33 mouse cellular contexts compared by ENCODE assay signal in the genomic region with DNA sequence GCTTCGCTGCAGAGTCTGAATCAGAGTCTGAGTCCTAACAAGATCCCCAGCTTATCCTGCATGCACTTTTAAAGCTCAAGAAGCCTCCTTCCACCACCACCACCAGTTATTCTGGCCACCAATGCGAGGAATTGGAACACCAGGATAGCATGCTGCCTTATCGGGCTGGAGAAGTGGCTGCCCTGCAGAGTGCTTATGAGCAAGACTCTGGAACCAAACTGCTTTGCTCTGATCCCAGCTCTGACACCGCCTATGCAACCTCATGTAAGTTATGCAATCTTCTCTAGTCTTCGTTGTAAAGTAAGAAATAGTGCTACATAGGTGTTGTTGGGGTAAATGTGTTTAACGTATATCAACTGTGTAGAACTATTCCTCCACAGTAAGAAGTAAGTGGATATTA. TPM values are rescaled to one million over a fixed set of nuclear protein-coding genes. Genes with fewer than 3 reads are reported as not detected.
"Had no signal": no experiment of that assay in that cellular context is flagged by ENCODE, and none has a peak within 500 bp of the region (broad histone marks: within the 10 kb centered on the region; RNA-seq: fewer than 3 reads in every experiment).

No protein-coding gene starts in this region.

- H3K9me3 ChIP-seq: heart, embryonic 12.5 days; heart, embryonic 13.5 days; heart, embryonic 15.5 days; hindbrain, embryonic 12.5 days; hindbrain, embryonic 13.5 days; hindbrain, embryonic 15.5 days; intestine, embryonic 15.5 days; kidney, embryonic 15.5 days had no signal

- DNase-seq: heart, postnatal 14 days; heart, postnatal 36 days; heart, postnatal 4 days; kidney, adult 11 months; kidney, adult 18-20 months; kidney, adult 2 months; kidney, adult 8-10 months; kidney, adult 9 months; kidney, postnatal 10 days; kidney, postnatal 14 days; kidney, postnatal 25 days; kidney, postnatal 36 days; kidney, postnatal 4 days; layer of hippocampus, adult 9-11 months; layer of hippocampus, postnatal 36 days had no signal

- H3K27ac ChIP-seq: heart, embryonic 13.5 days; heart, embryonic 15.5 days; hindbrain, embryonic 12.5 days; hindbrain, embryonic 13.5 days; hindbrain, embryonic 14.5 days; hindbrain, embryonic 15.5 days; hindbrain, postnatal 0 days; intestine, embryonic 15.5 days; kidney, embryonic 15.5 days; kidney, postnatal 0 days; layer of hippocampus, adult 2 months; left cerebral cortex, adult 2 months had no signal

- H3K4me1 ChIP-seq: heart, embryonic 12.5 days; heart, embryonic 13.5 days; heart, embryonic 15.5 days; hindbrain, embryonic 12.5 days; hindbrain, embryonic 13.5 days; hindbrain, embryonic 15.5 days; intestine, embryonic 15.5 days; kidney, embryonic 15.5 days had no signal

- H3K4me3 ChIP-seq: heart, embryonic 12.5 days; heart, embryonic 13.5 days; heart, embryonic 15.5 days; hindbrain, embryonic 12.5 days; hindbrain, embryonic 13.5 days; hindbrain, embryonic 15.5 days; intestine, embryonic 15.5 days; kidney, embryonic 15.5 days; layer of hippocampus, adult 2 months; left cerebral cortex, adult 2 months had no signal

- ATAC-seq: hindbrain, embryonic 16.5 days; hindbrain, postnatal 0 days; inflammation-experienced regulatory T-cells, adult 6 months; intestine, embryonic 15.5 days; intestine, embryonic 16.5 days; intestine, postnatal 0 days had no signal

- H3K27me3 ChIP-seq: heart, embryonic 12.5 days; heart, embryonic 13.5 days; heart, embryonic 15.5 days; hindbrain, embryonic 12.5 days; hindbrain, embryonic 13.5 days; hindbrain, embryonic 15.5 days; intestine, embryonic 15.5 days; kidney, embryonic 15.5 days had no signal

RNA-seq across cellular contexts. Expression of a gene that starts 32.3 kb away (rescaled TPM):
- total RNA-seq: hematopoietic stem cell, adult 5-6 weeks had no signal
